Mouse (Mus musculus) hindbrain, embryonic 16.5 days (tissue): ENCODE data around the gene Pxn. TPM values are rescaled to one million over a fixed set of nuclear protein-coding genes. Genes with fewer than 3 reads are reported as not detected.

Experiments
- ATAC-seq: fragments of 200-750 bp; cut with Nextera tagmentation; 2 replicates; pipeline ENCODE4 v1.8.0; 2017; ENCODE audit warnings: moderate TSS enrichment, moderate library complexity
- H3K27ac ChIP-seq: fragments of 300-500 bp; sonication (generic); 2 replicates; pipeline ENCODE4 v1.5.1; 2014; ENCODE audit warnings: low read depth, mild to moderate bottlenecking, control low read depth, low read length, moderate library complexity
- H3K27me3 ChIP-seq: fragments of 300-500 bp; sonication (generic); replicated peaks from 2 replicates; pipeline ENCODE4 v1.6.1; 2014; ENCODE audit warnings: low read length; ENCODE audit not compliant: control insufficient read depth, insufficient read depth
- H3K36me3 ChIP-seq: fragments of 300-500 bp; sonication (generic); 2 replicates; pipeline ENCODE4 v1.6.1; 2014; ENCODE audit warnings: mild to moderate bottlenecking, low read length, moderate library complexity, mixed read lengths; ENCODE audit not compliant: control insufficient read depth, insufficient read depth
- H3K4me1 ChIP-seq: fragments of 300-500 bp; sonication (generic); 2 replicates; pipeline ENCODE4 v1.6.1; 2014; ENCODE audit warnings: low read depth, low read length; ENCODE audit not compliant: control insufficient read depth, insufficient read depth
- H3K4me2 ChIP-seq: fragments of 300-500 bp; sonication (generic); 2 replicates; pipeline ENCODE4 v1.6.1; 2014; ENCODE audit warnings: mild to moderate bottlenecking, low read length, control low read depth, moderate library complexity
- H3K4me3 ChIP-seq: fragments of 300-500 bp; sonication (generic); 2 replicates; pipeline ENCODE4 v1.5.1; 2014; ENCODE audit warnings: mild to moderate bottlenecking, low read length, control low read depth, moderate library complexity
- H3K9ac ChIP-seq: fragments of 300-500 bp; sonication (generic); 2 replicates; pipeline ENCODE4 v1.6.1; 2014; ENCODE audit warnings: low read depth, mild to moderate bottlenecking, control low read depth, low read length, moderate library complexity
- H3K9me3 ChIP-seq: fragments of 300-500 bp; sonication (generic); 2 replicates; pipeline ENCODE4 v1.6.1; 2014; ENCODE audit warnings: mild to moderate bottlenecking, low read length, moderate library complexity; ENCODE audit not compliant: control insufficient read depth
- whole genome bisulfite sequencing: fragments of 180-500 bp; shearing (Covaris S2); extraction: QIAGEN DNeasy Blood & Tissue Kit; methylation state at CpG from one replicate; pipeline ENCODE4 v1.1.7; 2014; 5-methylcytosine and 5-hydroxymethylcytosine counted together
- polyA plus RNA-seq: library from polyadenylated mRNA; unstranded; fragments of >200 nt; fragmentation: Nextera tagmentation; extraction: Ambion mirVana; gene quantifications from 2 replicates; pipeline ENCODE4 v1.2.1, GENCODE M21; 2015

Gene Pxn
- polyA plus RNA-seq, 1 experiment from 2014 or later, result 19.1 TPM

DNA sequence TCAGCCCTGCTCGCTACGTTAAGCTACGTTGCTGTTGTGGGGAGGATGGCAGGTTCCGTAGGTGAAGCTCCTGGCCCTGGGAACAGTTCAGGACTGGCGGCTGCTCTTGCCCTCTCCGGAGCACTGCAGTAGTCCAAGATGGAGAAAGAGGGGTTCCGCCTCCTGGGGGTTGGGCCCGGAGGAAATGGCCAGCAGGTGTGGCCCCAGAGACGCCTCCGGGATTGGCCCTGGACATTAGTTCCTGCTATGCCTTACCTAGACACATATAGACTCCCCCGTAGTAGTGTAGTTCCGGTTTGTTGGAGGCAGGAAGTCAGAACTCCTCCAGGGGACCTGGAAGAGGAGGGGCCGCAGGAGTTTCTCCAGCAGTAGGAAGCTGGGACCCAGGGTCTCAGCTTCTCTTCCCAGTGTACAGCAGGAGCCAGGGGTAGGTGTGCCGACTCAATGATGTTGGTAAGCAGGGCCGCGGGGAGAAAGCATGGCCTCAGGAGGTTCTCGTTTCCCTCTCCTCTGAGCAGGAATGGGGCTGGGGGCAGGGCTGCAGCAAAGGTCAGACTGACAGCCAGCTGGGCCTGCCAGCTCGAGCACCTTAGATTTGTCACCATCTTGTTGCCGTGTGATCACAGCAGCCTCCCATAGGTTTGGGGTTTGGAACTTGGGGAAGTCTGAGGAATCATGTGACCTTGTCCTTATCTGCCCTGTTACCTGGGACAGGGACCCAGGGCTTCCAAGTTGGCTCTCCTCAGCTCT is 36.3 kb downstream of the Pxn start:
- no peak for ATAC-seq
- Histone ChIP-seq H3K9me3 (no peaks in the 10 kb centered on the region), H3K27me3 (no peaks in the 10 kb centered on the region), H3K4me3 (no peak overlapping the region), H3K4me2 (no peak overlapping the region), H3K4me1 (peaks cover 21% of the 10 kb centered on the region), H3K27ac (peak overlapping the region; percentile 41; the same call in 1 of the 2 replicates), H3K9ac (peak overlapping the region; percentile 15; the same call in 1 of the 2 replicates), H3K36me3 (peaks cover 9% of the 10 kb centered on the region)
- WGBS, result 67% methylated on average over 18 of the region's 19 CpGs

DNA sequence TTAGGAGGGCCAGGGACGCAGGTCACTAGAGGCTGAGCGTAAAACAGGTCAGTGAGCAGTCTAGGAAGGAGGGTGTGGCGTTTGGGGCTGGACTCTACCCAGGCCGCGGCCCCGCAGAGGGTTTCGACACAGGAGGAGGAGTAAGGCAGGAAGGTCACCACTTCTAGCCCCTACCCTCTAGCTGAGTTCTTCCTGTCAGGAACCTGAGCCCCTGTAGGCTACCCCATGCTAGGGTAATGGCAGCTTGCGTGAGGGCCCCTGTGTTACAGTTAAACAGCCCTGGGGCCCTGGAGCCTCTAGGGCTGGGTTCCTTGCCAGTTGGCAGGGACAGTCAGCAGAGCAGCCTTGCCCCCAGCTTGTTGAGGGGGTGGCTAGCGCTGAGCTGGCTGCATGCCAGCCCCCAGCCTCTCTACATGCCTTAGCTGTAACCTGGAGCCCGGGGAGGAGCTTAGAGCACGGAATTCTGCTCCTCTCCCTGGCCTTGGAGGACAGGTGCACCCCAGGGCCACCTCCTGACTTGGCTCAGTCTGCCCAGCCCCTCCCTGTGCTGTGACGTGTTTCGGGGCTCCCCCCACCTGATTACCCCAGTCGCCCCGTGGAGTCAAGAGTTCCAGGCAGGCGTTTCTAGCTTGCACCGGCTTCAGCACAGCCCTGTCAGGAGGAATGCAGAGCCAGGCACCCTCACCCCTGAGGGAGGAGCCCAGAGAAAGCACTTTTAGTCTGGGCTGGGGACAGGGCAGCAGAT is 37.2 kb downstream of the Pxn start:
- H3K4me2 ChIP-seq, result peak overlapping the region; percentile 18; the same call in 1 of the 2 replicates
- H3K36me3 ChIP-seq, result peaks cover 12% of the 10 kb centered on the region
- no peak overlapping the region for H3K4me3 ChIP-seq
- no peaks in the 10 kb centered on the region for H3K27me3 ChIP-seq
- H3K27ac ChIP-seq, result peak overlapping the region; percentile 52; the same call in 1 of the 2 replicates
- H3K9me3 ChIP-seq, result no peaks in the 10 kb centered on the region
- WGBS, result 45% methylated on average over 17 of the region's 17 CpGs
- peak overlapping the region; percentile 39 for H3K9ac ChIP-seq
- H3K4me1 ChIP-seq, result peaks cover 16% of the 10 kb centered on the region
- ATAC-seq, result peak; percentile 82

DNA sequence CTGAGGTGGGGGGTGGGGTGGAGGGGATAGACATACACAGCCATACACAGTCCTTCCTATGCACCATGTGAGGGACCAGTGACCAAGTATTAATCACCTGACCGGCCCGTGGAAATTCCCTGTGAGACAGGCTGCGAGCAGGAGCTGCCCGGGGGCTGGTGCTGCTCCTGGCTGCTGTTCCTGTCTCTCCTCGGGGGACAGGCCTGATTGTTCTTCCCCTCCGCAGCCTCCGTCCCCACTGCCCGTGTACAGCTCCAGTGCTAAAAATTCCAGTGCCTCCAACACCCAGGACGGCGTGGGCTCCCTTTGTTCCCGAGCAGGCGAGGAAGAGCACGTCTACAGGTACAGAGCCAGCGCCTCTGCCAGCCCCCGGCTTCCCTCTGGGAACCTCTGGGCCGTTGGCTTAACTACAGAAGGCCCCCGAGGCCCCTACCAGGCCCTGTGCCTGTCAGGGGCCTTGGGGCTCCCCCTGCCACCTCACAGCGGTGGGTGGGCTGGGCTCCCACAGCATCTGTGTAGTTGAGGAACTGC is 38.2 kb downstream of the Pxn start:
- no peaks in the 10 kb centered on the region for H3K9me3 ChIP-seq
- H3K4me2 ChIP-seq, result no peak overlapping the region
- peaks cover 14% of the 10 kb centered on the region for H3K4me1 ChIP-seq
- peaks cover 18% of the 10 kb centered on the region for H3K36me3 ChIP-seq
- H3K27me3 ChIP-seq, result no peaks in the 10 kb centered on the region
- H3K4me3 ChIP-seq, result no peak overlapping the region
- no peak overlapping the region for H3K9ac ChIP-seq
- 44% methylated on average over 18 of the region's 18 CpGs for WGBS
- ATAC-seq, result no peak
- no peak overlapping the region; the same call in 1 of the 2 replicates for H3K27ac ChIP-seq

DNA sequence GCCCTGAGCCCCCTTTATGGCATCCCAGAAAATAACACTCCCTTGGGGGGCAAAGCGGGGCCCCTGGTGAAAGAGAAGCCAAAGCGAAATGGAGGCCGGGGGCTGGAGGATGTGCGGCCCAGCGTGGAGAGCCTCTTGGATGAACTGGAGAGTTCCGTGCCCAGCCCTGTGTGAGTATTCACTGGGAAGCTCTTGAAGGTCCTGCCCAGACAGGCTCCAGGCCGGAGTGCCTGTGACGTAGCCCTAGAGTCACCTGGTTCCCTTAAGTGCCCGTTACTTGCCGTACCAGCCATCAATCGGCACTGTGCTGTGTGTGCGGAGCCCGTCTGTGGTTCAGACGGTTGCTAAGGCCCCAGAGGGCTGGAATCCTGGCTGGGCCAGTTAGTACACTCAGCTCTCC is 39.2 kb downstream of the Pxn start:
- Histone ChIP-seq H3K4me1 (peaks cover 14% of the 10 kb centered on the region), H3K36me3 (peaks cover 18% of the 10 kb centered on the region), H3K9ac (no peak overlapping the region), H3K4me2 (no peak overlapping the region), H3K9me3 (no peaks in the 10 kb centered on the region), H3K4me3 (no peak overlapping the region), H3K27me3 (no peaks in the 10 kb centered on the region), H3K27ac (no peak overlapping the region)
- ATAC-seq, result no peak
- WGBS, result 91% methylated on average over 14 of the region's 14 CpGs

DNA sequence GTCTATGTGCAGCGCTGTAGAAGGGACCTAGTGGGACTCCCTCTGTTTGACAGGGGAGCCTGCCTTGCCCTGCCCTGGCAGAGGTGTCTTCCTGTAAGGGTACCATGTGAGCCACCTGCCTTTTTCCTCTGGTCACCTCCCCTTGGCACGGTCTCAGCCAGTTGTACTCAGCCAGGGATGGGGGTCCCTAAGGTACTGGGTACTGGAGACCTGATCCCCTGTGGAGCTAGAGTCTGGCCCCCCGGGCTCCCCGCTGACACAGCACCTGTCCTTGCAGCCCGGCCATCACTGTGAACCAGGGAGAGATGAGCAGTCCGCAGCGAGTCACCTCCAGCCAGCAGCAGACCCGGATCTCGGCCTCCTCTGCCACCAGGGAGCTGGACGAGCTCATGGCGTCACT is 40.1 kb downstream of the Pxn start:
- no peak overlapping the region for H3K27ac ChIP-seq
- no peak overlapping the region for H3K4me2 ChIP-seq
- no peaks in the 10 kb centered on the region for H3K9me3 ChIP-seq
- H3K27me3 ChIP-seq, result no peaks in the 10 kb centered on the region
- no peak for ATAC-seq
- peaks cover 18% of the 10 kb centered on the region for H3K36me3 ChIP-seq
- H3K4me3 ChIP-seq, result no peak overlapping the region
- peaks cover 14% of the 10 kb centered on the region for H3K4me1 ChIP-seq
- WGBS, result 72% methylated on average over 10 of the region's 11 CpGs
- no peak overlapping the region; the same call in 1 of the 2 replicates for H3K9ac ChIP-seq

DNA sequence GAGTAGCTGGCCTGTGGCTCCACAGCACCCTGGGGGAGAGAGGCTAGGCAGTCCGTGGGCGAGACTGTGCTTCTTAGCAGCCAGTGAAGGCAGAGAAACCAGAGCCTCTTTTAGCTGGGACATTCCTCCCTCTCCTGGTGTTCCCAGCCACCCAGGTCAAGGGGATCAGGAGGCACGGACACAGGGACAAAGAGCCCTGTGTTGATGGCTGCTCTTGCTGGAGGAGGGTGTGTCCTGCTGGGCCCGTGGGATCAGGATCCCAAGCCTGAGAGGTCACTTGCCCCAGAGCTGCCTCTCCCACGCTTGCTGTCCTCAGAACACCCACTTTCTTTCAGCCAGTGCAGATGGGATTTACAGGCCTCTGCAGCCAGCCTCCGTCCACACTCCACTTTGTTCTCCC is 40.5 kb downstream of the Pxn start:
- Histone ChIP-seq H3K9ac (no peak overlapping the region; the same call in 1 of the 2 replicates), H3K27me3 (no peaks in the 10 kb centered on the region), H3K4me3 (no peak overlapping the region), H3K4me2 (no peak overlapping the region), H3K9me3 (no peaks in the 10 kb centered on the region), H3K4me1 (peaks cover 14% of the 10 kb centered on the region), H3K27ac (no peak overlapping the region), H3K36me3 (peaks cover 18% of the 10 kb centered on the region)
- 48% methylated on average over 6 of the region's 6 CpGs for WGBS
- ATAC-seq, result no peak

DNA sequence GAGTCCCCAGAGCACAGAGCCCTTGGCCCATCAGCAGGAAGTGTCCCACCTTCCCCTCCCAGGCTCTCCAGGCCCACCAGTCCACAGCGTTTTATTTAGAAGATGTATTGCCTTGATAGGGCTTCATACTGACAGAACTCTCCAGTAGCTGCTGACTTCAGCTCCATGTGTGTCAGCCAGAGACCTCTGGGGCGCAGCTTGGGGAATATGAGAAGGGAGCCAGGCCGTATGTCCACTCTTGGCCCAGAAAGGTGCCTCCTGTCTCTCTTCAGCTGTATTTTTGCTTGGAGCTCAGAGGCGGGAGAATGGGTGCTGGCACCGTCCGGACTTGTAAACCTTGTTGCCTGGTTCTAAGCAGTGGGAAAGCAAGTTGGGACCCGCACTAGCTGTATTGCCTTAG is 40.9 kb downstream of the Pxn start:
- Histone ChIP-seq H3K27me3 (no peaks in the 10 kb centered on the region), H3K4me1 (peaks cover 14% of the 10 kb centered on the region), H3K36me3 (peaks cover 18% of the 10 kb centered on the region), H3K9ac (no peak overlapping the region), H3K4me2 (no peak overlapping the region), H3K27ac (no peak overlapping the region), H3K9me3 (no peaks in the 10 kb centered on the region), H3K4me3 (no peak overlapping the region)
- no peak for ATAC-seq
- WGBS, result 88% methylated on average over 7 of the region's 7 CpGs

DNA sequence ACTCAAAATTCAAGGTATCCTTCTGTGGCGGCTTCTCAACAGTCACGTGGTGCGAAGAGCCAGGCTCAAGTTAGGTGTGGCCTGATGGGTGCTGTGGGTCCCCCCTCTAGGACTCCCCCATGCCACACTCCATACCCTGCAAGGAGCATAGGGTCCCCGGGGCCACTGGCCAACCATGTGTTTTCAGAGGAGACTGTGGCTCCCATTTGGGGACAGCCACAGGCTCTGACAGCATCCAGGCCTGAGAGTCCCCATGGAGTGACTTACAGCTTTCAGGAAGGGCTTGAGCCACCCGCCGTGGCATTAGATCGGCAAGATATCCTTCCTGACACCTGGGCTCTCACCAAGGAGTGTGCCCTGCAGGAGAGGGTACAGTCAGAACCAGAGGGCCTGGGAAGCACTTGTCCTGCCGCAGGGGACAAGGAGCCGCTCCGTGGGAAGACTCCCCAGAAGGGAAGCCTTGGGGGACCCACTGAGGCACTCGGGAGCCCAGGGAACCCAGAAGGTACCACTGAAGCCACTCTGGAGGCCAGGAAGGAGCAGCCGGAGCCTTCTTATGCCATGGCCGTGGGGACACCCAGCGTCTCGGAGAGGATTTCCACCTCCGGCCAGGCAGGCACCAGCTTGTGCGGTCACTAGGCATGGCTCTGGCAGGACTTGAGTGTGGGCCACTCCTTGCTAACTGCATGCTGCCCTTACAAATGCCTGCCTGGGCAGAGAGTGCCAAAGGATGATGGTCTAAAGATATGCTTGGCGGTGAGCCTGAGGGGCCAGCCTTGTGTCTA is 42.2 kb downstream of the Pxn start:
- Histone ChIP-seq H3K9me3 (no peaks in the 10 kb centered on the region), H3K27ac (no peak overlapping the region), H3K4me2 (no peak overlapping the region), H3K27me3 (no peaks in the 10 kb centered on the region), H3K4me1 (peaks cover 7% of the 10 kb centered on the region), H3K9ac (no peak overlapping the region), H3K36me3 (peaks cover 28% of the 10 kb centered on the region), H3K4me3 (no peak overlapping the region)
- 93% methylated on average over 18 of the region's 18 CpGs for WGBS
- no peak for ATAC-seq
